Mouse (Mus musculus): ENCODE results near the gene 2310079G19Rik. TPM values are rescaled to one million over a fixed set of nuclear protein-coding genes. Genes with fewer than 3 reads are reported as not detected.

2310079G19Rik gene
- polyA plus RNA-seq (2012; rRNA removed): not detected in 2 replicates

DNA sequence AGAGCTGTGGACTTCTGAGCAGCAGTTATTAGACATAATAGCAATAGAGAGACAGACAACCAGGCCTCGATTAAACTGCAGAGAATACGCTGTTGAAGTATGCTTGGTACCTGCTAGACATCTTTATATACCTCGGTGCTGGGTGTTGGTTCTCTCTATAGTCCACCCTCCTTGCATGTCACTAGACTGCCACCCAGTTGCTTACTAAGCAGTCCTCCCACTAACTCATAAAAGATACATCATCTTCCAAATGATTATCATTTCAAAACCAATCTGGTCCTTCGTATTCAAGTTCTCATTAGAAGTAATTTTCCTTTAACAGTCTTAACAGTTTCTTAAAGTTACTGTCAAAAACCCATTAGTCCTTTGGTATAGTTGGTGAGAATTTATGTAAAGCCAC, at the start of gene 2310079G19Rik:
TSS of gene 2310079G19Rik (minus strand) at position 101 of the 400 bp plus-strand sequence.

GRCm38 (mm10) chr16:88671571-88671970, 44.1 kb upstream of the 2310079G19Rik start, which contains the start of gene Krtap27-1:
TSS of gene Krtap27-1 (minus strand) at chr16:88671671.

GRCm38 (mm10) chr16:88647358-88647846, 19.9 kb upstream of the 2310079G19Rik start, which contains the start of gene Krtap26-1:
TSS of gene Krtap26-1 (minus strand) at chr16:88647796.

DNA sequence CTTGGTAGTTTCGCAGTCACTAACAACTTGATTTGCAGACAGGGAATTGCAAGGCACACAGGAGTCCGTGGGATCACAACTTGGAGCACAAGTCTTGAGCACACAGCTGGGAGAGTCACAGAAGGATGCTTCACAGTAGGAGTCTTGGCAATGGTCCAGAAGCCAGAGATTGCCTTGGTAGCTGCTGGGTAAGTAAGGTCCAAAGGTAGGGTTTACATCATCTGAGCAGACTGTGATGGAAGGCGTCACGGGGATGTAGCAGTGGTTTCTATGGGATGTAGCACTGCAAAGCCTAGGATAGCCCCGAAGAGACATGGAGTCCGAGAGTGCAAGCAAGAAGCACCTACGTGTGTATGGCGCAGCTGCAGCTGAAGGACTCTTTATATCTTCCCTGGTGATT, 15.5 kb downstream of the 2310079G19Rik start, which contains the start of gene Krtap24-1:
TSS of gene Krtap24-1 (minus strand) at position 358 of the 400 bp plus-strand sequence.

Other genes with a start within 250 kb of the 2310079G19Rik start
- gene Cldn17, start 120.7 kb downstream of the 2310079G19Rik start, polyA plus RNA-seq (2012; rRNA removed): not detected in 2 replicates
- gene Cldn8, start 64.5 kb downstream of the 2310079G19Rik start, polyA plus RNA-seq (2012; rRNA removed): 0.12 and 0.14 TPM in 2 replicates
- gene Krtap24-1, start 15.4 kb downstream of the 2310079G19Rik start, polyA plus RNA-seq (2012; rRNA removed): not detected in 2 replicates
- gene Krtap26-1, start 20.1 kb upstream of the 2310079G19Rik start, polyA plus RNA-seq (2012; rRNA removed): not detected in 2 replicates
- gene Krtap27-1, start 44.0 kb upstream of the 2310079G19Rik start, polyA plus RNA-seq (2012; rRNA removed): not detected in 2 replicates
- not detected in 2 replicates for gene 2310061N02Rik, start 80.3 kb upstream of the 2310079G19Rik start, polyA plus RNA-seq (2012; rRNA removed)
- gene Krtap13-1, start 101.2 kb upstream of the 2310079G19Rik start, polyA plus RNA-seq (2012; rRNA removed): not detected in 2 replicates
- gene Krtap13, start 124.0 kb upstream of the 2310079G19Rik start, polyA plus RNA-seq (2012; rRNA removed): not detected in 2 replicates
- gene 2310034C09Rik, start 131.2 kb upstream of the 2310079G19Rik start, polyA plus RNA-seq (2012; rRNA removed): not detected in 2 replicates
- not detected in 2 replicates for gene 2310057N15Rik, start 146.5 kb upstream of the 2310079G19Rik start, polyA plus RNA-seq (2012; rRNA removed)
- not detected in 2 replicates for gene Gm5965, start 150.2 kb upstream of the 2310079G19Rik start, polyA plus RNA-seq (2012; rRNA removed)
- not detected in 2 replicates for gene Gm20741, start 184.6 kb upstream of the 2310079G19Rik start, polyA plus RNA-seq (2012; rRNA removed)
- gene Krtap15, start 192.5 kb upstream of the 2310079G19Rik start, polyA plus RNA-seq (2012; rRNA removed): not detected in 2 replicates
- not detected in 2 replicates for gene Krtap14, start 198.5 kb upstream of the 2310079G19Rik start, polyA plus RNA-seq (2012; rRNA removed)
- gene Krtap19-1, start 241.7 kb upstream of the 2310079G19Rik start, polyA plus RNA-seq (2012; rRNA removed): not detected in 2 replicates
- gene Krtap19-2, start 246.6 kb upstream of the 2310079G19Rik start, polyA plus RNA-seq (2012; rRNA removed): not detected in 2 replicates

All from liver, embryonic 18 days (tissue).